Mouse (Mus musculus) neutrophil, adult 5-6 weeks (primary cell): ENCODE measurements around the gene Krtcap3. TPM values are rescaled to one million over a fixed set of nuclear protein-coding genes. Genes with fewer than 3 reads are reported as not detected.

ENCODE experiments used
- ATAC-seq: fragments of 151-379, 151-347 bp; 2 replicates; pipeline ENCODE4 v1.8.0; 2017; ENCODE audit warnings: mild to moderate bottlenecking, moderate TSS enrichment; ENCODE audit not compliant: insufficient number of reproducible peaks, poor library complexity, low FRiP score, severe bottlenecking; ENCODE audit errors: extremely low read depth
- total RNA-seq: library from RNA; stranded (forward); fragments of 200-1000 nt; gene quantifications from 2 replicates; pipeline ENCODE4 v1.2.3, GENCODE M21; 2017

Gene Krtcap3
- total RNA-seq, 1 experiment from 2014 or later, result 18.7 TPM

- no peak for ATAC-seq
Measured at GRCm38 (mm10) chr5:31250716-31251115, 775 bp upstream of the Krtcap3 start.

GRCm38 (mm10) chr5:31252151-31252550 lies 660 bp downstream of the Krtcap3 start:
- no peak for ATAC-seq

- ATAC-seq, result no peak
Measured at GRCm38 (mm10) chr5:31252795-31253545, 1.5 kb downstream of the Krtcap3 start.

- ATAC-seq, result no peak
Measured at GRCm38 (mm10) chr5:31253806-31254205, 2.3 kb downstream of the Krtcap3 start.

DNA sequence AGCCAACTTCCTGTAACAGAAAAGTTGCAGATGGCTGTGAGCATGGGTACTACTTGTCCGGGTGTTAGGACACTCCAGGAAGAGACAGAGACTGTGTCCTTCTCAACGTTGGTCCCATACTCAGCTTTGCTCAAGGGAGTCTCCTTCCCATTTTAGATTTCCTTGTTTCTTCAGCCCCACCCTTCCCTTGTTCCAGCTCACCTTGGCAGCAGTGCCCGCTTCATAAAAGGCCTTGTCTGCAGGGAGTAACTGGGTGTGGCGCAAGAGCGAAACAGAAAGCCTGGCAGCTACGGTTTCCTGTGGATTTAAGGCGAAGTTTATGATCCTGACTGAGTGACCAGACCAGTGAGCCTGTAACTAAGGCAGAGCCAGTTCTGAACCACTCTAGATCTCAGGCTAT lies 3.0 kb downstream of the Krtcap3 start:
- ATAC-seq, result no peak

GRCm38 (mm10) chr5:31254901-31255300 lies 3.4 kb downstream of the Krtcap3 start:
- no peak for ATAC-seq

- ATAC-seq, result no peak
Measured at GRCm38 (mm10) chr5:31255381-31255780, 3.9 kb downstream of the Krtcap3 start.

GRCm38 (mm10) chr5:31255971-31256370 lies 4.5 kb downstream of the Krtcap3 start:
- ATAC-seq, result no peak

DNA sequence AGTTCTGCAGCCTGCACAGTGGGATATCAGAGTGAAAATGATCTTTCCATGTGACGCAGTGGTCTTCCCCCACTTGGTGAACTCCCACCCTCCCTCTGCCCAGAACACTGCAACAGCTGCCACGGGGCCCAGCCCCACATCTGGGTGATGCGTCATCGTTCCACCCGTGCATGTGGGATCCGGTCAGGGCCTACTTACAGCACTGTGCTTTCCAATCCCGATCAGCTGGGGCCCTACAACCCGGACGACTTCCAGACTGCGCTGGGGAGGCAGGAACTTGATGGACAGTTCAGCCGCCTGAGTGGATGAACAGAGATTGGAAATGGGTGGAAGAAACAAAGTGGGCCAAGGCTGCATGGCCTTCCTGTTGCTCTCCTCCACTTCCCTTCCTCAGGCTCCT lies 6.1 kb downstream of the Krtcap3 start:
- ATAC-seq, result no peak

DNA sequence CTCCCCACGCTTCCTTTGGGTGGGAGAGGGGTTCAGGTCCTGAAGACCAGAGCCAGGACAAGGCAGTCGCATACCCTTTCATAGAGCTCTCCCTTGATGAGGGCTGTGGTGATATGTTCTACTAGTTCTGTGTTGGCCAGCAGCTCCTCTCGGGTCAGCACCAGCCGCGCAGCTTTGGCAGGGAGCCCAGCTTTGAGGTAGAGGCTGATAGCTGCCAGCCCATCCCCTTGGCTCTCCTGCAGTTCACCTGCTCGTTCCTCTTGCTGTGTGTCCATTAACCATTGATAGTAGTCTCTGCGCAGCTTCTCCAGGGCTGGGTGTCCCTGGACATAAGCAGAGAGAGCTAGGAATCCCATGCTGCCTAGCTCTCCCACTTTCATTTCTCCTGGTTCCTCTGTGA lies 14.6 kb downstream of the Krtcap3 start:
- no peak for ATAC-seq

DNA sequence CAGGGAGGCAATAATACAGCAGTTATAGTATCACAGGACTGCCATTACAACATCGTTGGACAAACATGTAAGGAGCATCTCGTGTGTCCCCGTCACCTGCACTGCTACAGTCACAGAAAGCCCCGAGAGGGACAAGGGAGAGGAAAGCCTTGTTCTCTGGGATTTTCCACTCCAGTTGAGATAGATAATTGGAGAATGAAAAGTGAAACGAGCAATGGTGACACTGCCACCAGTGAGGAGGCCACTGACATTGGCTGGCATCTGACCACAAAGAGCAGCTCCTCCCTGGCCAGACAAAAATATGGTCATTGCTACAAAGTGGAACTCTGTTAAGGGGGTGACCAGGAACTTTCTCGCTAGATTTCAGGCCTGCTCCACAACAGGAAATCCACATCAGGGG lies 16.2 kb downstream of the Krtcap3 start:
- ATAC-seq, result no peak

DNA sequence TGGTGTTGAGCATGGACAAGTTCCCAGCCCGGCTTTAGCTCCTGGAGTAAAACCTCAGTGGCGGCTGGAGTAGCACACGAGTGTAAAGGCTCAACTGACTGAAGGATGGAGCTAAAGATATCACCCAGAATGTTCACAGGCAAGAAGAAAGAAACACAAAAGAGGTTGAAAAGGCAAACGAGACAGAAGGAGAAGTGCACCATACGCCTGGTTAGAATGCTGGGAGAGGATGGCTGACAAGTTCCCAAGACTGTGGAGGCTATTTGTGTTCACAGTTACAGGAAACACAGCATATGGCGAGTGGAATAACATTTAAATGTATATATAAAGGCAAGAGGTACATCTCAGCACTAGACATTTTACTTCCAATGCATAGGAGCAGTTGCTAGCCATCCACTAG lies 21.5 kb downstream of the Krtcap3 start:
- no peak for ATAC-seq

DNA sequence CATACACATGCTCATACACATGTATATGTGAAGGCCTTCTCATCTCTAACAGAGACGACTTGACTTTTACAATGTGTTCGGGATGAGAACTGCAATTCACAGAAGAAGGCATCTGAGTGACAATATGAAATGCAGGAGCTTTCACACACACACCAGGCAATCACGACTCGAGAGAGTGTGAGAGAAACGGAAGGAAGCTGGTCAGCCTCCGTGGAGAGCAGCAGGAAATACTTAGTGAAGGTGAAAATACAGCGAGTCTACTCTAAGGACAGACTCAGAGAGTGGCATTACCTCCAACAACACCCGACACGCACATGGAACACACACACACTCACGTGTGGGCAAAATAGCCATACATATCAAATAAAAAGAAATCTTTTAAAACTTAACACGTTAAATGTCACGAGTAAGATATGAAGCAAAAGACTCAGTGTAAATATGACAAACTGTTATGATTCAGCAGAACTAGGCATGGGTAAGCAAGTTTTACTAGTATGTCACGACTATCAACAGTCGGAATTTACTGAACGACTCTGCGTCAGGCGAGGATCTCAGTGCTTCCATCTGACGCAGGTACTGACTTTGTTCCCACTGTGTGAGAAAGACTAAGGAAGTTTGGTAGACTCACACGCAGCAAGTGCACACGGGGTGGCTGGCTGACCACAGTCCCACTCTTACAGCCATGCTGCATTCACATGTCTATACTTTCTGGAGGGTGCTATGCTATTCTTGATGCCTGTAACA lies 27.9 kb downstream of the Krtcap3 start:
- ATAC-seq, result no peak

- ATAC-seq, result 0 out of 2 replicates have a peak, but pooled peaks have one; percentile 13
Measured at GRCm38 (mm10) chr5:31288225-31288624, 36.7 kb downstream of the Krtcap3 start.

- ATAC-seq, result no peak
Measured at GRCm38 (mm10) chr5:31288655-31289054, 37.2 kb downstream of the Krtcap3 start.

GRCm38 (mm10) chr5:31289626-31290230 lies 38.2 kb downstream of the Krtcap3 start:
- no peak for ATAC-seq

DNA sequence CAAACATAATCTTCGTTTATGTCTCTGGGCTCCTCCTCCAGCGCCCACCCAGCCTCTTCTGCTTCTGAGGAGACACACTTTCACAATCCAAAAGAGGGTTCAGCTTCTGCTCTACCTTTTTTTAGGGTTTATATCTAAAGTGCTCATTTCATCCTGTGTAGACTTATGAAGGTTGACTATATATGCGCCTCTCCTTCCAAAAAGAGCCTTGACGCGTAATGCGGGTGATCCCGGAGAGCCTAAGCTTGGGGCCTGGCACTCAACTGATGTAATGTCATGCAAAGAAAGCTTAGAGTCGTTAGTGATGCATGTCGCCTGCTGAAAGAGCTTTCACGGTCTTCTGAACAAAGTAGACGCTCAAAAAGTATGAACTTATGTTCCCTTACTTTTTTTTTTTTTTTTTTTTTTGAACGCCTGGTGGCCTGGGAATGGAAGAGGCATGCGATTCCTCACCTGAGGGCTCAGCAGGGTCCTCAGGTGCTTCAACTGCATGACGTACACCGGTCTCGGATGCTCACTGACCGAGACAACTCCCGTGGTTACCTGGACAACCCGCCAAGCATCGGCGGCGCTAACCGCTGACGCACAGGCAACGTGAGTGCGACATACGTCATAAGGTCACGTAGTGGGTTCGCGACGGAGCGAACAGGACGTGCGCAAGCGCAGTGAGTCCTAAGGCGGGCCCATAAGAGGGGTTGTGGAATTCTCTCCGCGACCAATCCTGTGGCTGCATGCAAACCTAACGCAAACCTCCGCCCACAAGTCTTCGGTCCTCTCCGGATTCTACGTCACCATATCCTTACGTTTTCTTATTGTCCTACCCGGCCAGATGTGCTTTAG lies 39.2 kb downstream of the Krtcap3 start, which contains the start of gene Ift172:
TSS of gene Ift172 (minus strand) at position 596 of the 840 bp plus-strand sequence.
- peak; percentile 90 for ATAC-seq

- ATAC-seq, result no peak
Measured at GRCm38 (mm10) chr5:31291361-31291688, 39.8 kb downstream of the Krtcap3 start.

- ATAC-seq, result no peak
Measured at GRCm38 (mm10) chr5:31294964-31295605, 43.6 kb downstream of the Krtcap3 start.
